8 mouse cellular contexts compared by ENCODE assay signal in the genomic region with DNA sequence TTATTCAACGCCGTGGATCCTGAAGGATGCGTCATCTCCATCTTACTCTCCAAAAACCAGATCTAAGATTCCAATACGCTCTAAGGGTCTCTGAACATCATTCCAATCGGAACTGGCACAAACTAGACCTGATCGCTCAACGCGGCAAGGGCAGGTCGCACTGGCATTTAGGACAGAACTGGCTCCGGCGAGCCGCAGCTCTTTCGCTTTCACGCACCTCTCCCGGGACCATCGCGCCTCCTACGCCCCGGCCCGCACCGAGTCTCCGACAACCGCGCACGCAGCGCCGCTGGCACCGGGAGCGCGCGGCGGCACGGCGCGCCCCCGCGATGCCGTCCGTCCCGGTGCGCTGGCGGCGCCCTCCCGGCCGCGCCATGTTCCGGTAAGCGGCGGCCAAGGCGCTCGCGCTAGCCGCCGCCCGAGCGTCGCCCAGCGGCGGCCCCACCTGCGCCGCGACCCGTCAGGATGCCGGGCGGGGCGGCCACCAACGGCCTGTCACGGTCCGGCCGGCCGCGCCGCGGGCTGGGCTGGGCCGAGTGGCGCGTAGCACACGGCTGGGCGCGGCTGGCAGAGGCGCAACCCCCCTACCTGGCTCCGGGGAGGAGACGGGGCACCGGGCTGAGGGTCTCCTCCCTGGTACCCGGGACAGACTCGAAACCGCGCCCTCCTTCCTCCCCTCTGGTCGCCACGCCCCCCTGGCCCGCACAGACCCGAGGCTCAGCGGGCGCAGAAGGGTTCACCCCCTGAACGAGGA. TPM values are rescaled to one million over a fixed set of nuclear protein-coding genes. Genes with fewer than 3 reads are reported as not detected.
DNase-seq lines count a peak whose midpoint lies in the region; ATAC-seq and TF ChIP-seq lines count a peak whose summit lies in the region.

No protein-coding gene starts in this region.

- peak overlapping the region; percentile 78 for H3K4me2 ChIP-seq in embryonic facial prominence, embryonic 12.5 days (replicated peaks)
- H3K4me2 ChIP-seq in heart, embryonic 13.5 days: peak overlapping the region; percentile 86
- H3K4me2 ChIP-seq in neural tube, embryonic 15.5 days: peak overlapping the region; percentile 84

- peak; percentile 46 for DNase-seq in adipocyte (ENCODE audit: low spot score)
- DNase-seq in kidney, postnatal 25 days: peak; percentile 23 to 67
- peak; percentile 42 to 51 for DNase-seq in lung, adult 18-20 months

- H3K4me3 ChIP-seq in E14TG2a.4 (replicated peaks; ENCODE audit: low read length): peak overlapping the region; percentile 91
- peak overlapping the region; percentile 94 for H3K4me3 ChIP-seq in embryonic facial prominence, embryonic 12.5 days
- peak overlapping the region; percentile 95 for H3K4me3 ChIP-seq in heart, embryonic 13.5 days
- H3K4me3 ChIP-seq in neural tube, embryonic 15.5 days (replicated peaks): peak overlapping the region; percentile 99

- no peak for TF ChIP-seq CTCF in E14TG2a.4 (conservative IDR thresholded peaks at IDR 0.05; ENCODE audit: low read length)

- peak overlapping the region; percentile 80 for H3K9ac ChIP-seq in embryonic facial prominence, embryonic 12.5 days
- peak overlapping the region; percentile 92 for H3K9ac ChIP-seq in heart, embryonic 13.5 days
- H3K9ac ChIP-seq in neural tube, embryonic 15.5 days (replicated peaks): peak overlapping the region; percentile 81

- no peaks in the 10 kb centered on the region for H3K9me3 ChIP-seq in E14TG2a.4 (ENCODE audit: low read length)
- no peaks in the 10 kb centered on the region for H3K9me3 ChIP-seq in embryonic facial prominence, embryonic 12.5 days
- no peaks in the 10 kb centered on the region for H3K9me3 ChIP-seq in heart, embryonic 13.5 days
- no peaks in the 10 kb centered on the region for H3K9me3 ChIP-seq in neural tube, embryonic 15.5 days (replicated peaks)

- peak; percentile 87 for ATAC-seq in embryonic facial prominence, embryonic 12.5 days (ENCODE audit: insufficient number of reproducible peaks, insufficient read depth, low FRiP score, low TSS enrichment)
- peak; percentile 66 for ATAC-seq in heart, embryonic 13.5 days (ENCODE audit: extremely low read depth, insufficient number of reproducible peaks, low FRiP score, low TSS enrichment)
- peak; percentile 74 for ATAC-seq in neural tube, embryonic 15.5 days (ENCODE audit: low FRiP score)
- no peak for ATAC-seq in megakaryocyte-erythroid progenitor cell, adult 5-6 weeks (replicated peaks; ENCODE audit: low FRiP score, low TSS enrichment, poor library complexity, severe bottlenecking)

- peaks cover 21% of the 10 kb centered on the region for H3K27me3 ChIP-seq in E14TG2a.4 (ENCODE audit: insufficient read depth, low read length)
- no peaks in the 10 kb centered on the region for H3K27me3 ChIP-seq in embryonic facial prominence, embryonic 12.5 days
- H3K27me3 ChIP-seq in heart, embryonic 13.5 days (replicated peaks): no peaks in the 10 kb centered on the region
- no peaks in the 10 kb centered on the region for H3K27me3 ChIP-seq in neural tube, embryonic 15.5 days (replicated peaks)

- under 1% methylated on average over 90 of the region's 95 CpGs for WGBS in embryonic facial prominence, embryonic 12.5 days
- under 1% methylated on average over 74 of the region's 95 CpGs for WGBS in heart, embryonic 13.5 days
- WGBS in neural tube, embryonic 15.5 days: under 1% methylated on average over 82 of the region's 95 CpGs

- peak overlapping the region; percentile 88 for H3K27ac ChIP-seq in embryonic facial prominence, embryonic 12.5 days
- H3K27ac ChIP-seq in heart, embryonic 13.5 days (replicated peaks): peak overlapping the region; percentile 94
- H3K27ac ChIP-seq in neural tube, embryonic 15.5 days (replicated peaks): peak overlapping the region; percentile 96

- H3K36me3 ChIP-seq in E14TG2a.4 (ENCODE audit: insufficient read depth, low read length): peaks cover 29% of the 10 kb centered on the region
- peaks cover 11% of the 10 kb centered on the region for H3K36me3 ChIP-seq in embryonic facial prominence, embryonic 12.5 days
- peaks cover 32% of the 10 kb centered on the region for H3K36me3 ChIP-seq in heart, embryonic 13.5 days
- H3K36me3 ChIP-seq in neural tube, embryonic 15.5 days: peaks cover 16% of the 10 kb centered on the region

- H3K4me1 ChIP-seq in E14TG2a.4 (replicated peaks; ENCODE audit: low read depth, low read length): peaks cover 20% of the 10 kb centered on the region
- H3K4me1 ChIP-seq in embryonic facial prominence, embryonic 12.5 days: peaks cover 15% of the 10 kb centered on the region; the same call in 1 of the 2 replicates
- H3K4me1 ChIP-seq in heart, embryonic 13.5 days: peaks cover 20% of the 10 kb centered on the region
- peaks cover 34% of the 10 kb centered on the region for H3K4me1 ChIP-seq in neural tube, embryonic 15.5 days

RNA-seq across cellular contexts. Expression of a gene that starts 0.5 kb away (rescaled TPM):
- polyA plus RNA-seq in embryonic facial prominence, embryonic 12.5 days (2016; fragmentation: Nextera tagmentation; extraction: Ambion mirVana): 37.5 and 39.2 TPM in 2 replicates
- polyA plus RNA-seq in heart, embryonic 13.5 days (2015; fragmentation: Nextera tagmentation; extraction: Ambion mirVana): 15.2 and 16.1 TPM in 2 replicates
- polyA plus RNA-seq in neural tube, embryonic 15.5 days (2015; fragmentation: Nextera tagmentation; extraction: Ambion mirVana): 145 and 169 TPM in 2 replicates
- total RNA-seq in megakaryocyte-erythroid progenitor cell, adult 5-6 weeks (2014; fragmentation: Nextera tagmentation): 43.9 and 48.4 TPM in 2 replicates
- total RNA-seq in megakaryocyte-erythroid progenitor cell, adult 5-6 weeks (2017): 52.0 and 55.1 TPM in 2 replicates

RNA-seq across cellular contexts. Expression of a gene that starts 25.0 kb away (rescaled TPM):
- 282 and 295 TPM in 2 replicates for polyA plus RNA-seq in embryonic facial prominence, embryonic 12.5 days (2016; fragmentation: Nextera tagmentation; extraction: Ambion mirVana)
- 526 and 595 TPM in 2 replicates for polyA plus RNA-seq in heart, embryonic 13.5 days (2015; fragmentation: Nextera tagmentation; extraction: Ambion mirVana)
- 419 and 432 TPM in 2 replicates for polyA plus RNA-seq in neural tube, embryonic 15.5 days (2015; fragmentation: Nextera tagmentation; extraction: Ambion mirVana)
- total RNA-seq in megakaryocyte-erythroid progenitor cell, adult 5-6 weeks (2014; fragmentation: Nextera tagmentation): 161 and 223 TPM in 2 replicates
- 310 and 343 TPM in 2 replicates for total RNA-seq in megakaryocyte-erythroid progenitor cell, adult 5-6 weeks (2017)

RNA-seq across cellular contexts. Expression of a gene that starts 35.0 kb away (rescaled TPM):
- polyA plus RNA-seq in embryonic facial prominence, embryonic 12.5 days (2016; fragmentation: Nextera tagmentation; extraction: Ambion mirVana): 40.2 and 41.7 TPM in 2 replicates
- 25.0 and 28.8 TPM in 2 replicates for polyA plus RNA-seq in heart, embryonic 13.5 days (2015; fragmentation: Nextera tagmentation; extraction: Ambion mirVana)
- polyA plus RNA-seq in neural tube, embryonic 15.5 days (2015; fragmentation: Nextera tagmentation; extraction: Ambion mirVana): 46.8 and 48.4 TPM in 2 replicates
- 30.8 and 34.5 TPM in 2 replicates for total RNA-seq in megakaryocyte-erythroid progenitor cell, adult 5-6 weeks (2014; fragmentation: Nextera tagmentation)
- total RNA-seq in megakaryocyte-erythroid progenitor cell, adult 5-6 weeks (2017): 22.0 and 29.7 TPM in 2 replicates

RNA-seq across cellular contexts. Expression of a gene that starts 47.0 kb away (rescaled TPM):
- 29.4 and 32.9 TPM in 2 replicates for polyA plus RNA-seq in embryonic facial prominence, embryonic 12.5 days (2016; fragmentation: Nextera tagmentation; extraction: Ambion mirVana)
- polyA plus RNA-seq in heart, embryonic 13.5 days (2015; fragmentation: Nextera tagmentation; extraction: Ambion mirVana): 12.6 and 12.7 TPM in 2 replicates
- polyA plus RNA-seq in neural tube, embryonic 15.5 days (2015; fragmentation: Nextera tagmentation; extraction: Ambion mirVana): 6.1 and 7.5 TPM in 2 replicates
- total RNA-seq in megakaryocyte-erythroid progenitor cell, adult 5-6 weeks (2014; fragmentation: Nextera tagmentation): 37.1 and 38.5 TPM in 2 replicates
- 19.5 and 23.4 TPM in 2 replicates for total RNA-seq in megakaryocyte-erythroid progenitor cell, adult 5-6 weeks (2017)
